Mouse (Mus musculus) lung, postnatal 0 days (tissue): ENCODE data around the gene Prmt8. TPM values are rescaled to one million over a fixed set of nuclear protein-coding genes. Genes with fewer than 3 reads are reported as not detected.

Source experiments
- ATAC-seq: fragments of 200-750 bp; cut with Nextera tagmentation; 2 replicates; pipeline ENCODE4 v1.8.0; 2017; ENCODE audit warnings: moderate library complexity
- DNase-seq: peaks from one replicate; pipeline ENCODE4 v3.0.0-alpha.2; 2016; ENCODE audit warnings: low spot score
- H3K27ac ChIP-seq: fragments of 300-500 bp; sonication (generic); 2 replicates; pipeline ENCODE4 v1.5.1; 2014; ENCODE audit warnings: antibody characterized with exemption, mild to moderate bottlenecking, low read length, mixed read lengths
- H3K27me3 ChIP-seq: fragments of 300-500 bp; sonication (generic); replicated peaks from 2 replicates; pipeline ENCODE4 v1.6.1; 2014; ENCODE audit warnings: low read length, mixed read lengths; ENCODE audit not compliant: insufficient read depth
- H3K36me3 ChIP-seq: fragments of 300-500 bp; sonication (generic); 2 replicates; pipeline ENCODE4 v1.6.1; 2014; ENCODE audit warnings: low read length, mixed read lengths; ENCODE audit not compliant: insufficient read depth
- H3K4me1 ChIP-seq: fragments of 300-500 bp; sonication (generic); 2 replicates; pipeline ENCODE4 v1.6.1; 2014; ENCODE audit warnings: antibody characterized with exemption, low read depth, low read length, mixed read lengths; ENCODE audit not compliant: insufficient read depth
- H3K4me2 ChIP-seq: fragments of 300-500 bp; sonication (generic); replicated peaks from 2 replicates; pipeline ENCODE4 v1.6.1; 2014; ENCODE audit warnings: low read depth, mild to moderate bottlenecking, low read length, moderate library complexity, mixed read lengths
- H3K4me3 ChIP-seq: fragments of 300-500 bp; sonication (generic); 2 replicates; pipeline ENCODE4 v1.5.1; 2014; ENCODE audit warnings: low read depth, low read length
- H3K9ac ChIP-seq: fragments of 300-500 bp; sonication (generic); replicated peaks from 2 replicates; pipeline ENCODE4 v1.6.1; 2014; ENCODE audit warnings: low read depth, mild to moderate bottlenecking
- H3K9me3 ChIP-seq: fragments of 300-500 bp; sonication (generic); 2 replicates; pipeline ENCODE4 v1.6.1; 2016; ENCODE audit warnings: low read length, mixed read lengths
- CTCF ChIP-seq: IDR thresholded peaks from 2 replicates; pipeline ENCODE4 v1.5.1; 2016; ENCODE audit warnings: antibody characterized with exemption, mild to moderate bottlenecking
- EP300 ChIP-seq: IDR thresholded peaks from 2 replicates; pipeline ENCODE4 v1.6.1; 2016; ENCODE audit warnings: antibody characterized with exemption, mild to moderate bottlenecking, control low read depth
- WGBS: fragments of 180-500 bp; shearing (Covaris S2); extraction: QIAGEN DNeasy Blood & Tissue Kit; methylation state at CpG from one replicate; pipeline ENCODE4 v1.1.7; 2014; 5-methylcytosine and 5-hydroxymethylcytosine counted together
- polyA plus RNA-seq: library from polyadenylated mRNA; unstranded; fragments of >200 nt; fragmentation: Nextera tagmentation; extraction: Ambion mirVana; gene quantifications from 2 replicates; pipeline ENCODE4 v1.2.1, GENCODE M21; 2015

Prmt8 gene
- 0.39 and 0.80 TPM in 2 replicates for polyA plus RNA-seq

DNA sequence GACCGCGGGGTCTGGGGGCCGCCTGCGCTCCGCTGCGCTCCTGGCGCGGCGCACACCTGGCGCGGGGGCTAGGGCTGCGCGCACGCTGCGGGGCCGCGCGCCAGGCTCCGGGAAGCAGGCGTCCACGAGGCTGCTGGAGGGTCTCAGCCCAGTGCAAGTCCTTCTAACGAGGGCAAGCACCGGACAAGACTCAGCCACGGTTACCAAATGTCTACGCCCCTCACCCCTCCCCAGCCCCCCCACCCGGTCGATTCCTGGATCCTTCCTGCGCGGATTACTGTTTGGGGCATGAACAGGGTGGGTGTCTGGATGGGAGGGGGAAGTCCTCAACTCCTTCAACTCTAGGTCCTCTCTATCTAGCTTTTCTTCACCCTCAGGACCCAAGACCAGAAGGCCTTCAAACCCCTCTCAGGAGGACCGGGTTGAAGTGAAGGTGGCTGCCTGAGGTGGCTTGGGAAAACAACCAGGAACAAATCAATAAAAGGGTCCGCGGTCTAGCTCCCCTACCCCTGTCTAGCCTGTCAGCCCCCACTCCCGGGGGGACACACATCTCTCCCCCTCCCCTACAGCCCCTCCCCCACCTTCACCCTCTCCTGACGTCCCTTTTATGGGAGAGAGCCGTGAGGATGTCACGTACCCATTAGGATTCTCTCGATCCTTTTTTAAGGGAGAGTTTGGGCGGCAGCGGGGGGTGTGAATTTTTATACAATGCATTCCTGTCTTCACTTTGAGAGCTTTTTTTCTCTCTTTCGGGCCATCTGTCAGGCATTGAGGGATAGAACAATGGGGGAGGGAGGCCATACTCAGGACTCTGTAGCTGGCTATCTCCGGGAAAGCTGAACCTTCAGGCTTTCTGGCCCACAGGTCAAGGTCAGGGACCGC, at the start of gene Prmt8:
TSS of gene Prmt8 (minus strand) at position 198 of the 882 bp plus-strand sequence.
- DNase-seq (no peak), ATAC-seq (no peak)
- peak within 1 kb of the TSS; percentile 40 for H3K4me2 ChIP-seq
- no peaks in the 10 kb centered on the region for H3K9me3 ChIP-seq
- 5% methylated on average over 42 of the region's 42 CpGs for WGBS
- no peaks in the 10 kb centered on the region for H3K36me3 ChIP-seq
- H3K4me1 ChIP-seq = 0 out of 2 replicates have a peak, but pooled peaks cover 5% of the 10 kb centered on the region
- H3K4me3 ChIP-seq = peak within 1 kb of the TSS; percentile 12
- H3K27ac ChIP-seq = no peak within 1 kb of the TSS
- no peak for TF ChIP-seq EP300
- H3K27me3 ChIP-seq = peaks cover 46% of the 10 kb centered on the region
- H3K9ac ChIP-seq = no peak within 1 kb of the TSS

DNA sequence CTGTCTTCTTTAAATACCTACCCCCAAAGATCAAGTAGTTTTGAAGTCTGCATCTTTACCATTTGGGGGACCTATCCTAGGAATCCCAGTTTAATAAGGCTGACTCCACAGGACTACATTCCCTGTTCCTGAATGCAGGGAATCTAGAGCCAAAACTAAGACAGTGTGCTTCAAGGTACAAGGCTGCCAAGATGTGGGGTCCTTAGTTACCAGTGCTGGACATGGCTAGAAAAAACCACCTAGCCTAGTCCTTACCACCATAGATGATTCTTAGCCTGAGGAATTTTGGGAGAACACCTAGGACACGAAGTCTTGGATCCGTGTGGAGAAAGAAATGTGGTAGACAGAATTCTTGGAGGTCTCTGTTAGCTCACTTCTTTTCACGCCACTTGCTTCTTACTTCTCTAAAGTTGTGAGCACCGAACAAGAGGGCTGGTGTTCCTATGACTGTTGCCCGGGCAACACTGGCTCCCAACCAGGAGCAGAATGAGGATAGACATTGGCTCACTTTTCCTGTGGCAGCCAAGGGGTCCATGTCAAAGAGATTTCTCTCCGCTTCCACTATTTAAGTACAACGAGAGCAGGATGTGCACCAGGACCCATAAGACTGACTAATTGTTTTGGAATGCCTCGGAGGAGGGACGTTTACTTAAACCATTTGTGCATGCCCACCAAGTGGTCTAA, 33.9 kb upstream of the Prmt8 start:
- ATAC-seq = peak; percentile 50; the same call in 1 of the 2 replicates
- DNase-seq = peak; percentile 9

DNA sequence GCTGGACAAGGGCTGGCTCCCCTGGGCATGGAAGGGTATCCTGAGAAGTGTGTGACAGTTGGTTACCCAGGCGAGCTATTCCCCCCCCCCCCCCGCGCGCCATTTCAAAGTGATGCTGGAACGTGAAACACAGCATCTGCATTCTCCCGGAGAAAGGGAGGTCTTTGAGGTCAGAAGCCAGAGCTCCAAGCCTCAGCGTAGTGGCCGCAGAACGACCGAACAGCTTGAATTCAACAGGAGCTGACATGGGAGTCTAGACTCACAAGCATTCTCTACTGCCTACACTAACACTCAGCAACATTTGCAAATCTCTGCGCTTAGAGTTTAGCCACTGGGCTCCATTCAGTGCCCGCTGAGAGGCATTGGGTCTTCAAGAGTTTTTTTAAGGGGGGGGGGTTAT, 32.9 kb upstream of the Prmt8 start:
- H3K4me3 ChIP-seq = no peak overlapping the region
- H3K9ac ChIP-seq = no peak overlapping the region
- WGBS = 78% methylated on average over 11 of the region's 12 CpGs
- no peak overlapping the region for H3K27ac ChIP-seq
- DNase-seq (no peak), ATAC-seq (no peak)
- no peak for TF ChIP-seq EP300
- no peak for TF ChIP-seq CTCF
- no peak overlapping the region for H3K4me2 ChIP-seq
- H3K27me3 ChIP-seq = no peaks in the 10 kb centered on the region
- H3K36me3 ChIP-seq = no peaks in the 10 kb centered on the region
- H3K4me1 ChIP-seq = no peaks in the 10 kb centered on the region
- no peaks in the 10 kb centered on the region for H3K9me3 ChIP-seq

More for the DNA sequence above, 33.9 kb upstream of the Prmt8 start:
- no peak overlapping the region for H3K27ac ChIP-seq
- H3K9ac ChIP-seq = no peak overlapping the region
- no peaks in the 10 kb centered on the region for H3K9me3 ChIP-seq
- H3K4me2 ChIP-seq = no peak overlapping the region
- no peaks in the 10 kb centered on the region for H3K27me3 ChIP-seq
- TF ChIP-seq CTCF (no peak), EP300 (no peak)
- H3K36me3 ChIP-seq = no peaks in the 10 kb centered on the region
- H3K4me3 ChIP-seq = no peak overlapping the region
- H3K4me1 ChIP-seq = no peaks in the 10 kb centered on the region
- 49% methylated on average over 9 of the region's 9 CpGs for WGBS

DNA sequence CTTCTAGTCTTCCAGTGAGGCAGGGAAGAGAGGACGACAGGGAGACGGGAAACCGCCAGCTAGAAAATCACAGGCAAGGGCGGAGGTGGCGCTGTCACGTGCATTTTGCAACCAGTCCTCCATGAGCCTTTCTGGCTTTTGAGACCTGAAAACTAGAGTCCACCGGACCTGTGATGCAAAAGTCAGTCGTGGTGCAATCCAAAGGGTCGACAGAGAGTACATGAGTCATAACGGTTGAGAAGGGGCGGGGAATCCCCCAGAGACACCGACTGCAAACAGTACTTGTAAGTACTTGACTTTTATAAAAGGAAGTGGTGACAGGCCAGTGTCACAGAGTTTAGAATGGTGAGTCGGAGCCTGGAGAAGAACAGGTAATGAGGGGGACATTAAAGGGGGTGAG, 20.8 kb upstream of the Prmt8 start:
- WGBS = 40% methylated on average over 13 of the region's 13 CpGs
- DNase-seq = peak; percentile 90

DNA sequence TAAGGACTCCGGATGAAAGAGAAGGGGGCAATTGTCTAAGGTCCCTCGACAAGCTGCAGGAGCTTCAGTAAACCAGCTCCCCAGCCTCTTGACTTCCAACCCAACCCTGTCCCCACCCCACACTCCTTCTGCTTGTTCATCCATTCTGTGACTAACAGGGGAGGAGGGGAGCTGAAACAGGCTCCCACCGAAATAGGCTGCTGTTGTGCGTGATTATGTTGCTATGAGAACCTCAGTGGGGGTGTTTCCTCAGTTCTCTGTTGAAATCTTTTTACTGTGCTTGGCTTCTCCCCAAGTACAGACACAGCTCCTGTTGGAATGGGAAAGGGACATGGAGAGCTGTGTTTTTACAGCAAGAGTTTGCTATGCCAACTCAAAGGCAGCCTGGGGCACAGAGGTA, 1.5 kb upstream of the Prmt8 start:
- no peak for ATAC-seq
- Histone ChIP-seq H3K9me3 (no peaks in the 10 kb centered on the region), H3K36me3 (no peaks in the 10 kb centered on the region), H3K4me1 (0 out of 2 replicates have a peak, but pooled peaks cover 5% of the 10 kb centered on the region), H3K4me2 (no peak overlapping the region), H3K27me3 (peaks cover 43% of the 10 kb centered on the region), H3K27ac (no peak overlapping the region), H3K4me3 (no peak overlapping the region), H3K9ac (no peak overlapping the region)
- TF ChIP-seq CTCF (no peak), EP300 (no peak)
- WGBS = 27% methylated on average over 4 of the region's 4 CpGs
- no peak for DNase-seq

More for the DNA sequence above, 20.8 kb upstream of the Prmt8 start:
- peak; percentile 89 for ATAC-seq
- Histone ChIP-seq H3K4me3 (no peak overlapping the region), H3K4me1 (no peaks in the 10 kb centered on the region; the same call in 1 of the 2 replicates), H3K36me3 (no peaks in the 10 kb centered on the region), H3K9me3 (no peaks in the 10 kb centered on the region), H3K9ac (no peak overlapping the region), H3K27me3 (no peaks in the 10 kb centered on the region), H3K4me2 (no peak overlapping the region), H3K27ac (peak overlapping the region; percentile 43; the same call in 1 of the 2 replicates)
- TF ChIP-seq CTCF (peak; percentile 33; the same call in 1 of the 2 replicates), EP300 (peak; percentile 88)

DNA sequence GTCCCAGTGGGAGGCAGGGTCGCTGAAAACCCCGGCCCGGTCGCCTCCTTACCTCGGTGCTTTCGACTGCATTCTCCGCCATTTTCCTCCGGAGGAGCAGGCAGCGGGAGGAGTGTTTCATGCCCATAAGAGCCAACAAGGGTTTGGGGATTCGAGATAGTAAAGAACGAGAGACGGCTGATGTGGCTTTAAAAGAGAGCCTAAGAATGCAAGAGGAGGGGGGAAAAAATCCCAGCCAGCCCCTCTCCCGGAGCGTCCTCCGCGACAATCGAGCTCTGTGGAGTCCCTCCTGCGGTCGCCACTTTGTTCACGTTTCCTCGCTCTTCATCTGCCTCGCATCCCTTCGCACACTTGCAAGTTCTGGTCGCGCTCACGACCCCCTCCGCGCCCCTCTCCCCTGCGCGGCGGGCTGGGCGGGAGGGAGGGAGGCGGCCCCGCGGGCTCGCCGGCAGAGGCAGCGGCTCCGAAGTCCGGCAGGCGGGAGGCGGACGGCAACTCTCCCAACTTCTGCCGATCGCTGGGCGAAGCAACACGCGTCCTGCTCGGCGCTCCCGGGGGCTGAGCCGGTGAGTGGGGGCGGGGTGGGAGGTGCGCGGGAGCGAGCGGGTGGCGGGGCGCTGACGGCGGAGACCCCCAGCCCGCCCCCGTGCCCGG, 524 bp downstream of the Prmt8 start:
- Histone ChIP-seq H3K4me2 (peak overlapping the region; percentile 40), H3K4me1 (0 out of 2 replicates have a peak, but pooled peaks cover 5% of the 10 kb centered on the region), H3K4me3 (peak overlapping the region; percentile 12), H3K9ac (no peak overlapping the region), H3K27me3 (peaks cover 46% of the 10 kb centered on the region), H3K9me3 (no peaks in the 10 kb centered on the region), H3K36me3 (no peaks in the 10 kb centered on the region), H3K27ac (no peak overlapping the region)
- ATAC-seq (no peak), DNase-seq (no peak)
- TF ChIP-seq EP300 (no peak), CTCF (no peak)
- 3% methylated on average over 47 of the region's 64 CpGs for WGBS
